Mouse (Mus musculus) C2C12 (cell line): ENCODE results near the gene Syvn1.

Experiments used
- CTCF ChIP-seq: IDR thresholded peaks from one replicate; pipeline ENCODE4 v1.5.1; 2011; ENCODE audit not compliant: control insufficient read depth, insufficient read depth, insufficient read length
- USF1 ChIP-seq: IDR thresholded peaks from one replicate; pipeline ENCODE4 v1.6.1; 2011; ENCODE audit warnings: low read depth, mild to moderate bottlenecking, control low read depth, moderate library complexity

DNA sequence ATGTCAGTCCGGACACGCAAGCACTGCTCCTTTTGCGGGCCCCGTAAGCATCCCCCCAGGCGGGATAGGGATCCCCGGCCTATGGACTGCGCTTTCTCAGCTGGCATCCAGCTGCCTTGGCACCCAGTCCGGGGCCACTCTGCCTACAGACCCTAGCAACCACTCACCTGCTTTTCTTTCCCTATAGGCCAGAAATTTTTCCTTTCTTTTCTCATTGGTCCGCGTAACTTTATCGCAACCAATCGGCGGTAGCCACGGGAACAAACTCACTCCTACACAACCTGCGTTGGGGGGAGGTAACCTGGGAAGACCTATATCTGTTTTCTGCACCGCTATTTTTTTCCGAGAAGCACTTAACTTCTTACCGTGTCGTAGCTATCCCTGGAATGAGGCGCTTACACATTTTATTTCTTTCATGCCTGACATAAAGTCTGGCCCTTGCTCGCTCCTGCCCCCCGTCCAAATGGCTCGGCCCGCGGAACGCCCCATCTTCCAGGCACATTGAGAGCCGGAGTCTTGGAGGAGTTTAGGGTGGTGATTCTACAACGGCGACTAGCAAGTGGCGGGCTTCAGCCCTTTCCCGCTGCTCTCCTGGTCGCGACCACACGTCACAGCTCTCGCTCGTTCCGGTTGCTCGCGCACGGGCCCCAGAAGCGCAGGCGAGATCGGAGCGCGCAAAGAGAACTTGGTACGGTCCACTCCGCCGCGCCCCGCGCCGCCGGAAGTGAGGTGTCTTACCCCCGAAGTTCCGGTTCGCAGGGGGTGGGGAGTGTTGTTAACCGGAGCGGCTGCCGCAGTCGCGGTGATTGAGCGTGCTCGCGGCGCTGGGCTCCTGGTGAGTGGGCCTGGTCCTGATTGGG, at the start of gene Syvn1:
- TF ChIP-seq CTCF (no peak), USF1 (no peak)
